Mouse (Mus musculus): Measurements from ENCODE around the gene Spink8.
"Not testable (repeated sequence)": the region's sequence is repeated elsewhere in the genome, so short reads cannot be mapped to it uniquely, and the experiment has no call there.

The Spink8 gene

DNA sequence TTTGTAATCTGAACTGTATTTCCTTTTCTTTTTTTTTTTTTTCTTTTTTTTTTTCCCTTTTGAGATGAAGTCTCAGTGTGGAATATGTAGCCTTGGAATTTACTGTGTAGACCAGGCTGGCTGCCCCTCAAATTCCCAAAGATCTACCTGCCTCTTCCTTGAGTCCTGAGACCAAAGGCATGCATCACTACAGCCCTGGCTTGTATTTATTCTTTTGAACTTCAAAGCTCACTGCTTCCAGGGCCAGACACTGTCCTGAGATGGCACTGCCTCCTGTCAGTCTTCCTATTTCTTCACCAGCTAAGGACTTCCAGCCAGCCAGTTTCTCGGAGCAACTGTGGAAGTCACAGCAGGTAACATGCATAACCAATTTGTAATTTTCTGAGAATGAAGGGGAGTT is at the start of gene Spink8:
Gene Spink8 (plus strand): TSS at position 301 of the 400 bp plus-strand sequence.
- no peak for DNase-seq (ENCODE audit: low spot score in 2 of 2)

DNA sequence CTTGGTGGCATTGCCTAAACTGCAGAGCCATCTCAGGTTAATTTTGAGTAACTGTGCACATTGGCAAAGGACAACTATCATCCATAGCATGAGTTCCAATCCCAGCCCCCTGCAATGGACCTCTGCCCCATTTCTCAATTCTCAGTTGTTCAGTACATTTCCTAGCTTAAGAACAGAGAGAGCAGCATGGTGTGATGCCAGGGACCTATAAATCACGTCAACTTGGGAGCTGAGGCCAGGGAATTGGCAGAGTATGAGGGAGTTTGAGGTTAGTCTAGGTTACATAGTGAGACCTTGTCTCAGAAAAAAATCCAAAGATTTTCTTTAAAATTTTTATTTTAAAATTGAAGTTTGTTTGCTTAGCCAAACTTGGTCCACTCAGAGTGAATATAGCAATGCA is 45.2 kb upstream of the Spink8 start:
- not testable (repeated sequence) for DNase-seq (ENCODE audit: low spot score in 2 of 2)

DNA sequence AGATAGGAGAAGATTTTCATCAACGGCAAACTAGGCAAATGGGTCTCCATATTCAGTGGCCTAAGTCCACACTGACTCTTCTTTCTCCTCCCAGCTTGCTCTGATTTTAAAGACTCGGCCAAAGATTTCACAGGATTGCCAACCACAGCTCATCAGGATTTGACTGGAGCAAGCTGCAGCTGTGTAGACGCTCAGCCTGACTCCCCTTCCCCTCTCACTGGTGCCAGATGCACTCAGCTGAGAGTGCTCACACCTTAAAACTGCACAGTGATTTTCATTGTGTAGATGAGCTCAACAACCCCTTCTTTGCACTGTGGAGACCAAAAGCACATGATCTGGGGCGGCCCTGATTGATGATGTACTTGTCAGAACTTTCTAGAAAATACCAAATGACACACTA is 21.5 kb upstream of the Spink8 start, which contains the start of gene Fbxw27:
Gene Fbxw27 (minus strand): TSS at position 101 of the 400 bp plus-strand sequence.
- not testable (repeated sequence) for DNase-seq (ENCODE audit: low spot score in 2 of 2)

DNA sequence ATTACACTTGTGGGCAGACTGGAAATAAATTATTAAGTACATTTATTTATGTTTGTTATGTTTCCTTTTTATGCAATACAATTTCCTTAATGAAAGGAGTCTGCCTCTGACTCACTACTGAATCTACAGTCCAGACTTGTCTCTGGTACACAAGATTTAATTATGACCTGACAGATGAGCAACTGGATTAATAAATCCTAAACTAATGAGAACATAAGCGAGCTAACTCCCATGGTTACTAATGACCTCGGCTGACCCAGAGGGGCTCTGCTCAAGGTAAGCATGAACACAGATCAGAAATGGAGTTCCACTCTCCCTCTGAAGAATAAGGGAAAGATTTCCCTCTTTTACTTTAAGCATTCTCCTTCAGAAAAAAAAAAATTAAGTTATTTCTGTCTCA is 16.9 kb upstream of the Spink8 start:
- no peak for DNase-seq (ENCODE audit: low spot score in 2 of 2)

DNA sequence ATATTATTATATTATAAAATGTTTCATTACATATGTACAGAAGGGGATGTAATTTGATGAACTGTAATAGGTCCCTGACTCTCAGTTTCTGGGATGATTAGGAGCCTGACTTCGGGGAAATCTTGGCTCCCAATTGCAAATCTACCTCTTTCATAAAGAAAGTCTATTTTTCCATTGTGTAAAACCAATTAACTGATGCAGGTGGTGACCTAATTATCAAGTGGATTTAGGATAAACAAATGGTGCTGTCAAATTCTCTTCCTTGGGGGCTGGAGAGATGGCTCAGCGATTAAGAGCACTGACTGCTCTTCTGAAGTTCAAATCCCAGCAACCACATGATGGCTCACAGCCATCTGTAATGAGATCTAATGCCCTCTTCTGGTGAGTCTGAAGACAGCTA is 16.3 kb upstream of the Spink8 start:
- no peak for DNase-seq (ENCODE audit: low spot score in 2 of 2)

DNA sequence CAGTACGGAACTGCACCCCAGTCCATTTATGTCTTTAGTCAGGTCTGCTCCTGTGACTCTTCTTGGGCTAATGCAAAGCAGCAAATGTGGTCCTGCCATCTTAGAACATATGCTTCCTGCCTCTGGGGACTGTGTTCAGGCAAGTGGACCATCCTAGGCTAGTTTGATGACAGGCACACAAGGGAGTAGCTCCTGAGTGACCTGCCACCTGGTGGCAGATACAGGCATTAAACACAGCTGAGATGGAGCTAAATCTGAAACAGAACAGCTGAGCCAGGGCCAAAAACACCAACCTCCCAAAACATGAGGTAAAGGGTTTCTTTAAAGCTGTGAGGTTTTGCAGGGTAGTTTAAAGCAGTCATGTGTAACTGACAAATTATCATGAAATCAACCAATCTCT is 14.0 kb upstream of the Spink8 start:
- no peak for DNase-seq (ENCODE audit: low spot score in 2 of 2)

DNA sequence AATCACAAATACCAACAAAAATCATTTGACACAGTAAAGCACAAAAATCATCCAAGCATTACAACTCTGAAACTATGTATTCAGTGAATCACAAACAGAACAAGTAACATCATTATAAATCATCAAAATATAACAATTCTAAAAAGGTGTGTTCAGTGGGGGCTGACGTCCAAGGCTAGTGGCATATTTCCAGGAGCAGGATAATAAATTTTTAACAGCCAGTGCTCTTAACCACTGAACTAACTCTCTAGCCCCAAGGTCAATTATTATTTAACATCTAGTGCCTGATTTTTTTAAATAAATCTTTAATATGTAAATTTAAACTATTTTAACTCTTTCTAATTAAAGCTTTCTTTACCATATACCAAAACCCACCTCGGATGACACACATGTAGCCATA is 6.5 kb upstream of the Spink8 start:
- DNase-seq (ENCODE audit: low spot score in 2 of 2) = not testable (repeated sequence)

DNA sequence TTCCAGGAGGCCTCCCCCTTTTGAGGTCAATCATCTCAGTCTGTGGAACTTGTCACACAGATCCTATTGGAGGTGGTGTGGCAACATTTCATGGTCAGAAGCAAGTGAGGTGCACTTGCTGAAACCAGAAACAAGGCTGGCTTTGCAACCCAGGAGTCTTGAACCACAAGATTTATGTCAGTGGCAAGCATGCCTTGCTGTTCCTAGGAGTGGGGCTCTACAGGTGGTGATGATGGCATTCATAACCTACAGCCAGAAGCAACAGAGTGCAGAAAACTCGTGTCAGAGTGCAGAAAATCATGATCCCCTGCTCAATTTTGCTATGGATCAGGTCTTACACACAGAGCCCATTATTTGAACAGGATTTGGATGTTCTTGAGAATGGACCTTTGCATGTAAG is 5.8 kb upstream of the Spink8 start:
- DNase-seq (ENCODE audit: low spot score in 2 of 2) = no peak

DNA sequence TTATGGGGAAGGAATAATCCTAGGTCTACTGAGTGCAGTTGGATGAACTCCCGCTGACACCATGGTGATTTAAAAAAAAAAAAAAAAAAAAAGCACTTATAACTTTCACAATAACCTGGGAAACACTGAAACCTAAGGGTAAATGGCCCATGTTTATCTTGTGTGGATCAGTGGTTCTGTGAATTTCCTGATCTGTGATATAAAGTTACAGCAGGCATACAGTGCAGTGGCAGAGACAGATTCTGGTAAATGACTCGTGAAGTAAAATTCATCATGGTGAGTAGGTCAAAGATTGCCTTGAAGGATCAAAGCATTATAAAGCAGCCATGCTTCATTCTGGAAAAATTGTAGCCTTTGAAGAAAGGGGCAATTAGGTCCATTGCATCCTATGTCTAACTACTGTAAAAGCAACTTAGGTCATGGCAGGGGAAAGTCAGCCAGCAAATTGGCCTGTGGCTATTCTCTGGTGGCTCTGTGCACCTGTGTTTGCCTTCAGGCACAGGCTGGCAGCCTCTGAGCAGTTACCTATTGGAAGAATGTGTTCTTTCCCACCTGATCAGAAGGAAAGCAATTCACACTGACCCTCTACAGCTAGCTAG is 5.3 kb upstream of the Spink8 start:
- no peak for DNase-seq (ENCODE audit: low spot score in 2 of 2)

DNA sequence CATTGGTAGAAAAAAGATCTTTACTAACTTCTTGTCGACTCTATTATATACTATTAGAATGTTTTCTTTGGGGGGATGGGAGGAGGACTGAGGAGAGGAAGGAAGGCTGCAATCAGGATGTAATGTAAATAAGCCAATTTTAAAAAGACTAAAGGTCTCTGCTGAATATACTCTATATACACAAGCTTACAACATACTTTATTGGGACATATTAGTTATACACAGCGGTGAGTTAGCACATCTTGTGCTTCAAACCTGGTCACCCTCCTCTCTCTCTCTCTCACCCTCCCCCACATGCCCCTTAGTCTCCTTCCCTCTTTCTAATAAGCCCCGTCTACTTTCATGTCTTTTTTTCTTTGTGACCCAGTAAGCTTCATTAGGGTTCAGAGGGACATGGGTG is 4.2 kb upstream of the Spink8 start:
- DNase-seq (ENCODE audit: low spot score in 2 of 2) = no peak

DNA sequence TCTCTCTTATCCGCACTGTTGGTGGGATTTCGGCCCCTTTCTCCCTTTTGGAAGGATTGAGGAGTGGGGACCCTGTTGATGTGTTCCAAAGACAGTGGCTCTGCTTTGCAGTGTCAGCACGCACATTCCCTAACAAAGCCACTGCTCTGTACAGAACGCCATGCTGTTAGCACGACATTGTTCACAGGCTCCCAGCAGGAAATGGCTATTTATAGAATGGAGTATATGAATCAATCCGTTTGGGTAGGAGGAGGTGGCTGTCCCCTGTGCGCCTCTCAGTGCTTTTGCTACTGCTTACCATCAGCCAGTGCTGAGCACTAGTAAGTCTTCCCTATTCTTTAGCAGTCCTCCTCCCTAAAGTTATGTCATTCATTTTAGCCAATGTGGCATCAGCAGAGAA is 1.3 kb downstream of the Spink8 start:
- DNase-seq (ENCODE audit: low spot score in 2 of 2) = no peak

DNA sequence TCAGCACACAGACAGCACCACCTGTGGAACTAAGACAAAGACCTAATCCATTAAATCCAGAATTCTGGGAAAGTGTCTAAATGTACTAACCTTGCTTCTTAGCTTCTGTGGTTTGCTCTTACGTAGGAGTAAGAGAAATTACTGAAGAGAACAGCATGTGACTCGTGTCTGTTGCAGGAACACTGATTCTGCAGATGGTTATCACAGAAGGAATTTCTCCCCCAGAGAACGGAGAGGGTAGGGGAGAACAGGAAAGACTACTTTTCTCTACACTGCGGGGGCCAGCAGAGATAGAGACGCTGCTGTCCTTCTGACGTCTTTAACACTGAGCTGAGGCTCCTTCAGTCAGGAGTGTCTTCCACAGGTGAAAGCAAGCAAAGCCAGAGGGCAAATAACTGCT is 4.3 kb downstream of the Spink8 start:
- DNase-seq (ENCODE audit: low spot score in 2 of 2) = peak in 1 of 2 experiments; percentile 10

DNA sequence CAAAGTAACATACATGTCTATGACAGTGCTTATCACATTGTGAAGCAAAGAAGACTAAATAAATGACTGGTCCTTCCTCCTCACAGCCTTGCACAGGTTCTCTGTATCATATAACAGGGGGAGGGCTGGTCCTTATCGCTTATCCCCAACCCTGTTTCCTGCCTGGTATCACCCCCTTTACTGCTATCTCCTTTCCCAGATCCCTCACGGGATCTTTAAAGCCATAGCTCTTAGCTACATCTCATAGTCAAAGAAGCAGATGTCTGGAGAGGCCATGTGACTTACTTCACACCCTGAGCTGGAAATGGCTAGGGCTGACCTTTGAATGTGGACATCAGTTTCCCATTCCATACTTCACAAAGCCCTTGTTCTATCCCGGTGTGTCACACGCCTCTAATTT is 13.7 kb downstream of the Spink8 start:
- DNase-seq (ENCODE audit: low spot score in 2 of 2) = no peak

DNA sequence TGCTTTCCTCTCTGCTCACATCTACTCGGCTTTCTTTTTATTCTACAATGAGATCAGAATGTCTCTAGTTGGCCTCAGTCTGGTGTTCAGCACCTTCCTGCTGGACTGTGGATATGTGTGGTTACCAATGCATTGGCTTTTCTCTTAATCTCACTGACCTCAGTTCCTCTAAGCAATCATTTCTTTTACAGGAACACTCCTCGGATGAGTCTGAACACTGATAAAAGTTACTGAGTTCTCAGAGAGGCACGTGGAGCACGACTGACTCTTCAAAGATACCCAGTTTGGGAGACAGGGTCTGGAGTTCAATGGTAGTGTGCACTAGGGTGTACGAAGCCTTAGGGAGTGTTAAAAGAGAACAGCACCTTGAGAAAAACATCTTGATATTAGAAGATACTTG is 14.1 kb downstream of the Spink8 start:
- no peak for DNase-seq (ENCODE audit: low spot score in 2 of 2)

DNA sequence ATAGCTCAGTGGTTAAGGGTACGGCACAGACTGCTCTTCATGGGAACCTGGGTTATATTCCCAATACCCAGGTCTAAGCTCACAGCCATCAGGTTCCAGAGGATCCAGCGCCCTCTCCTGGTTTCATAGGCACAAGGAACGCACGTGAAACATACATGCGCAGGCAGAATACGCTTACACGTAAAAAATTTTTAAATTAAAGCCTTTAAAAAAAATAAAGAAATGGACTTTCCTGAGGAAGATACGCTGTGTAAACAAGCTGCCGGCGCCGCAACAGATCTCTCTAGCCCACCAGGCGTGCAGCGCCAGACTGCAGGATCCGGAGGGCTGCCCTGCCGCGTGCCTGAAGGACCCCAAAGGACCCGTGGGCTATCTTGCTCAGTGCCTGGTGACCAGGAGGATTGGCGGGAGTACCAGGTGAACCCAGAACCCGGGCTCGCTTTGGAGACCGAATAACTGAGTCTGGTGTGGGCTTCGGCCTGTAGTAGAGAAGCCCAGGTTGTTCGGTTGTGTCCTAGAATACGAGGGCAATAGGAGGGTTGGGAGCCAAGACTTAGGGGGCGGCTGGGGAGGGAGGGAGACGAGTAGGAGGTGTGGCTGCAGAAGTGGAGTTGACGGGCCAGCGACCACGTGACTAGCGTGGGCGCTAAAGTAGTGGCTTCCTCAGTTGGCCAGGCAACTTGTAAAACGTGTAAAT is 20.5 kb downstream of the Spink8 start, which contains the start of gene Nme6:
Gene Nme6 (plus strand): TSS at position 359 of the 697 bp plus-strand sequence.
- DNase-seq (ENCODE audit: low spot score in 2 of 2) = peak; percentile 73 to 75

DNA sequence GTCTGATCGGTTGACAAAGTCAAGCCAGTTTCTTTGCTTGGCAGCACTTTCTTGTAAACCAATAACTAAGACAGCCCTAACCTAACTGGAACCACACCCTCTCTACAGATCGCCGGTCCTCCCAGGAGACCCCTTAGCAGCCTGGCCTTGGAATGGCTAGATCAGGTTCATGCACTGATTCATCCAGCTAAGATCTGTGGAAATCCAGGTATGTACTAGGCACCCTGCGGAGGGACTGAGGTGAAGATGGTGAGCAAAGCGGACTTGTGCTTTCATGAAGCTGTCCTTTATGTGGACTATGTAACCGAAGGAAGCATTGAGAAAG is 21.0 kb downstream of the Spink8 start:
- no peak for DNase-seq (ENCODE audit: low spot score in 2 of 2)

DNA sequence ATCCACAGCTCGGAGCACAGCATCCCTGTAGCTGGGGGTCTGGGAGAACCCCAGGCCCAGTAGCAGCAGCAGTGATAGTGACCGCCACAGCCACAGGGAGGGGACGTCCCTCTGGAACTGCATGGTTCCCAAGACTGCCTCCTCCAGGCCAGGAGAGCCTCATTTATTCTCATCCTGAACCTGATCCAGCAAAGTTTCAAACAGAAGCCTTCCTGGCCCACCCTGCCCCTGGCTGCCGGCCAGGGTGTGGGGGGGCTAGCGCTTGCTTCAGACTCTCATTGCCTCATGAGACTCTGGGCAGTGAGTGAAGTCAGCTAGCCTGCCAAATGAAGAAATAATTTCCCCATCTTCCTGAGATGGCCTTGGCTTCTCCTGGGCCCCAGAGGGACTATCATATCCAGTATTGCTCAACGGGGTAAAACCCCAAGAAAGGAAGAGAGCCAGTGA is 37.3 kb downstream of the Spink8 start, which contains the start of gene Camp:
Gene Camp (minus strand): TSS at position 306 of the 447 bp plus-strand sequence.
- DNase-seq (ENCODE audit: low spot score in 2 of 2) = no peak

DNA sequence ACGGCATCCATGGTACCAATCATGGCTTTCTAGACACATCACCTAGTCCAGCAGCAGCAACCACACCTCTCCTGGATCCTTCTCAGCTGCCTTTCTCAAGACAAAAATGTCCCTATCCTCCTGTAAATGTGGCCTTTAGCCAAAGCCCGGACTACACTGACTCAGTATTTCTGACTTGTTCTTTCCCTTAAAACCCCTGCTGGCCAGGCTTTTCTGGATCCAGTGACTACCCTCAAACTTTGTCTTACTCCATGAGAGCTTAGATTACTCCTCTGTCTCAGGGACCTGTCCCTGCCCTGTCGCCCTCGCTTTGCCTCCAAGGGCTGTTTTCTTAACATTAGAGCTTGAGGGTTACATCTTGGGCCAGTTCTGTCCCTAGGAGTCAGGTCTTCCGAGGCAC is 38.0 kb downstream of the Spink8 start:
- no peak for DNase-seq (ENCODE audit: low spot score in 2 of 2)

DNA sequence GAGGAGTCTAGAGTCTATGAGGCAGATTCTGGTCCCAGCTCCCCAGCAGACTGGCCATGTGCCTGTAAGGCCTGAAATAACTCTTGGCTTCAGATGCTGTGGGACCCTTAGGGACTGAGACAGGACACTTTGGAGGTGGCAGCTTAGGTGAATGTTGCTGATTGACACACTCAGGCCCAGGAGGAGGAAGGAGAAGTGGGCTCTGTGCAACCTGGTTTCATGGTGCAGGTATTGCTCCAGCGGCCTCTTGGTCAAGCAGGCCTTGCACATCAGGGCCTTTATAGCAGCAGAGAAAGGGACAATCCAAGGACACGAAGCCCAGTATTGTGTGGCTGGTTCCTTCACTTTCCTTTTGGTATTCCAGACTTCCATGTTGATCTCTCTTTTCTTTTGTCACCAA is 42.3 kb downstream of the Spink8 start:
- no peak for DNase-seq (ENCODE audit: low spot score in 2 of 2)

DNA sequence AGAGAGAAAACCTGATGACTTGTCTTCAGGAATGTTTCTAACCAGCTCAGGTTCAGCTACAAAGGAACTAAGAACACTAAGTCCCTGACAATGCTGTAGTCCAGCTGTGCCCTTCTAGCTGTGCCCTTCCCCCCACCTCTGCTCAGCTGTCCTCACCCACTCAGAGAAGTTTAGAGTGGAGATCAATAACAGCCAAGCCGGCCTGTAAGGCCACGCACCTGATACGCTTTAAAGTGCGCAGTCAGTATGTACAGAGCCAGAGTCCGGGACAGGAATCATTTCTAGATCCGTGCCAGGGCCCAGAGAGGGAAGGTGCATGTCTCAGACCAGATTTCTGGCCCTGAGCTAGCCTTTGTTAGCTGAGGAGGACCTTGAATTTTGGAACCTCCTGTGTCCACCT is 43.9 kb downstream of the Spink8 start:
- DNase-seq (ENCODE audit: low spot score in 2 of 2) = no peak

DNA sequence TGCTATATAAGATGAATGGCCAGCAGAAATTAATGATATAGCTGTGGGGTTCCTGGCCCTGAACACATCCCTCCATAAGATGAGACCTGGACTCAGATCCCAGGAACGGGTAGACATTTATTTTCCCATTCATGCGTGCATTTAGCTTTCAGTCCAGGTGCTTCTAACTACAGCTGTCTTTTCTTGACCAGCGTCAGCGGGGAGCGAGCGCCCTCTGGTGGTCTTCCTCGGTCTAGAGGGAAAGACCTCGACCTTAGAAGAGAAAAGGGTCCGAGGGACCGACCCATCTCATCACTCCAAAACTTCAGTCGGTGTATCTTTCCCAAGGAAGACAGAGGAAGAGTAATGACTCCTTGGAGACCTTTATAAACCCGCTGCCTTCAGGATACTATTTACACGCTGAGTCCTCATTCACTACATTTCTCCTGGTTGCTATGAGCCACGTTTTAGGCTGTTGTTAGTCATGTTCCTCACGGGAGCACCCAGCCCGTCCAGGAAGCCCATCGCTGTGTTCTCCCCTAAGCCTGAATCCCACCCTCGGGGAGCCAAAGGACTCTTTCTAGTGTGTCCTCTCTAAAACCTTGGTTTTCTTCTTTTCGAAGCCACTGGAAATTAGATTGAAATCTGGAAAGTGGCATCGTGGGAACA is 50.4 kb downstream of the Spink8 start:
- DNase-seq (ENCODE audit: low spot score in 2 of 2) = peak; percentile 30 to 49

DNA sequence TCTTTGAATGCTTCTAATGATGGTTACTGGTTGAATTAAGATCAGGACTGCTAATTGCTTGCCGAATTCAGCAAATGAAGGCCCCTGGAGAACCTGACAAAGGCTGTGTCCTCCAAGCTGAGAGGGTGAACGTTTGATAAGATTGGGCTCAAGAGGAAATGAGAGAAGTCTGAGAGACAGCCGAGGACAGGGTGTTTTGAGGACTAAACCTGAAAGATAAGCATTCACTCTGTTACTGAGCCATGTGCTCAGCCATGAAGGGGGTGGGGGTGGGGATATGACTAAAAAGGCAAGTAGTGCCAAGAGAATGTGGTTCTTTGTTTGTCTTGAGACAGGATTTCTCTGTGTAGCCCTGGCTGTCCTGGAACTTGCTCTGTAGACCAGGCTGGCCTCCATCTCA is 51.0 kb downstream of the Spink8 start:
- no peak for DNase-seq (ENCODE audit: low spot score in 2 of 2)

DNA sequence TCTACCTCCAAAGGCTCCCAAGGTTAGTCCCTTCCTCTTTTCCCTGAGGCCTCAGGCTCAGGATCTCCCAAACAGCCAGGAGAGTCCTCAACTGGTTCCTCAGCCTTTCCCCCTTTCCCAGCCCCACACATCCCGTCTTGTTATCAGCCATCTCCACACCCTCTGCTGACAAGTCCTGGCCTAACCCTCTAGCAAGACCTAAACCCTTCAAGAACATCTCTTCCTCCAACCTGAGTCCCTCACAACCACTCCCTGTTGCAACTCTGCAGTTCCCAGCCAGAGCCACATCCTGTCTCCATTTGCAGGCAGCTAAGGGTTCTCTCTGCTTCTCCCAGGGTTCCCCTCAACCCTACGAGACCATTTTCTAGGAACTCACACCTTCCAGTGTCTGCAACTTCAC is 54.1 kb downstream of the Spink8 start:
- DNase-seq (ENCODE audit: low spot score in 2 of 2) = no peak

All from right cerebral cortex, postnatal 36 days (tissue).